Mouse (Mus musculus) adrenal gland, adult 2 months (tissue): Measurements from ENCODE around the gene Frzb. TPM values are rescaled to one million over a fixed set of nuclear protein-coding genes. Genes with fewer than 3 reads are reported as not detected.
"Not testable (repeated sequence)": the region's sequence is repeated elsewhere in the genome, so short reads cannot be mapped to it uniquely, and the experiment has no call there.

Experiments used
- DNase-seq: peaks from one replicate; pipeline ENCODE4 v3.0.0; 2021
- long read RNA-seq: library from polyadenylated mRNA; stranded (forward); transcript quantifications from one replicate; pipeline ENCODE4 v2.0.0, GENCODE M21; 2021
- polyA plus RNA-seq: library from polyadenylated mRNA; depleted of rRNA; stranded (reverse); fragments of >200 nt; gene quantifications from 2 replicates; pipeline ENCODE4 v1.2.3, GENCODE M21; 2012; rRNA removed
- total RNA-seq, 2 experiments: library from RNA; stranded (reverse); gene quantifications; 2 replicates each; pipeline ENCODE4 v1.2.3; 2021

Gene Frzb
- total RNA-seq, result 100 to 1,000 TPM in 1 of 2 experiments, 1 to 10 TPM in 1; 5.5 to 245 TPM
- 248 and 437 TPM in 2 replicates for polyA plus RNA-seq
- long read RNA-seq, transcript Frzb-201 (6 exons, 3,149 nt), result major isoform, 5 of 6 reads
- long read RNA-seq, partial matches to known transcripts, result 0 of 6 reads
- long read RNA-seq, other reads (novel, unspliced or antisense), result 1 of 6 reads

DNA sequence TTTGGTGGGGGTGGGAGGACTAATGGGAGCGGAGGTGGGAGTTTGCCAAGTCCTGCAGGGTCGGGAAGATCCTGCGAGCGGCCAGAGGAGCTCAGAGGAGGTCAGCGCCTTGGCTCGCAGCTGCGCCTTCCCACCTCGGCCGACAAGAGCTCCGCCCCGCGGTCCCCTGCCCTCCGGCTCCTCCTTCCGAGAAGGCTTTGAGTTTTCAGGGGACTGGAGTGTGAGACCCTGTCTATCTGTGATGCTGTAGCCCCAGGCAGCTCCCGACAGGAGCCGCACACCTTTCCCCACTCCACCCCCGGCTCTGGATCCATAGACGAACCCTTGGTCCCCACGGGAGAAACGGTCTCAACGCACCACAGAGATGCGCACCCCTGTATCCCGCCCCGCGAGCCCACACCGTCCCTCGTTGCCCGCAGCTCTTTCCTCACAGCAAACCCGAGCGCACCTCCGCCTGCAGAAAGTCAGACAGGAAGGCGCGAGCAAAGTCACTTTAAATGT is at the start of gene Frzb:
Gene Frzb, minus strand, starts transcription at position 335 of the 501 bp plus-strand sequence.
- DNase-seq, result peak; percentile 78

DNA sequence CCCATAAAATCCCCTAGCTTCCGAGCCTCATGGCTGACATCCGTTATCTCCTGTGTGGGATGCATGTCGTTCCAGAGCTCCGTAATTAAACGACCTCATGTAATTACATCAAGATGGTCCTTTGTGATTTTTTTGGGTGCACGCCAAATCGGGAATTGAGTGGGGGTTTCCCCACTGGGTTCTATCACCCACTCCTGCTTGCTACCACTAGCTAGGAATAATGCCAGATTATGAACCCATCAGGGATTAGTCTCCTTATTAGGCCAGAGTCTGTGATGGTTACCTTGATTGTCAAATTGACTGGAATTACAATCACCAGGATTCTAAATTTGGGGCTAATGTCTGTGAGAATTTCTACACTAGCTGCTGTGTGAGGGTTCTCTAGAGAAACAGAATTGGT is 47.9 kb upstream of the Frzb start:
- not testable (repeated sequence) for DNase-seq

DNA sequence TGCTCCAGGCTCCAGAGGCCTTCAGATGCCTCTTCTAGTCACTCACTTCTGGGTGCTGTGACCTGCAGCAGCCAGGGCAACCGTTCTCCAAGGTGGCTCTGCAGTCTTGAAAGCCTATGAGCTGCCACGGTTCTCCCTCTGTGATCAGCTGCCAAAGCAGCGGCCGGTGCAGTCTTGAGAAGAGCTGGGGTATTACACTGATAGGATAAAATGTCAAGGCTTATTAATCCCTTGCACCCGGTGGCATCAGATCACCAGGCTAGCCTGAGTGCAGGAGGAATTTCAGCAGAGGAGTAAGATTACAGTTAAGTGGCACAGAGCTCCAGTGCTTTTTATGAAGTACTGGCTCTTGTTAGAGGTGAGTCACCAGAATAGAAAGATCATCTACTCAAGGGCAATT is 39.4 kb upstream of the Frzb start:
- peak; percentile 88 for DNase-seq

DNA sequence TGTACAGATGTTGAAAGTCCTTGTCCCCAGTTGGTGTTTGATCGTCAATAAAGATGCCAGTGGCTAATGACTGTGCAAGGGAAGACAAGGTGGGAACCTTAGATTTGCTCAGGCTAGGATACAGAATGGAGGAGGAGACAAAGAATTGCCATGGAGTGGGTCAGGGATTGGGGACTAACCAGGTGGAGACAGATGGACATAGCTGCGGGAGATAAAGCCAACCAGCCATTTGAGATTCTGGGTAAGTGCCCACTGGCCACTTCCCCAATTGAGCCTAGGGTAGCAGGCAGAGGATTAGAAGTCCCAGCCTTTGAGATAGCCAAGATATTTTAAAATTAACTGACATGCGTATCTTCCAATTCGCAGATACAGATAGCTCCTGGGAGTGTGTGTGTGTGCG is 37.5 kb upstream of the Frzb start:
- DNase-seq, result no peak

DNA sequence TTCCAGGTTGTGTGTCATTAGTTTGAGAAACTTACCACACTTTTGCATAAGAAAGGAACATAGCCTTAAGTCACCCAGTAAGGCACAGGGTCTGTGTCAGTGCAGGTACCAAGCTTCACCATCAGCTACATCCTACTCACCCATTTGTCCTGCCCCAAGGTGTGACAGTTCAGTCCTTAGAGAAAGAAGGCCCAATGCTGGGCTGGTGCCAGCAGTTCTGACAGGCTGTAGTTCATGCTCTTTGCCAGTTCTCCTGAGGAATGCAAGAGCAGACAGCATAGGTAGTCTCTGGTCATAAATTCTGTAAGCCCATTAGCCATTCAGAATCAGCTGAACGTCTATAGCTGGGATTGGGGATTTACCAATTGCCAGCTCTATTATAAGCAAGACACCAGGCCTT is 28.4 kb upstream of the Frzb start:
- DNase-seq, result no peak

DNA sequence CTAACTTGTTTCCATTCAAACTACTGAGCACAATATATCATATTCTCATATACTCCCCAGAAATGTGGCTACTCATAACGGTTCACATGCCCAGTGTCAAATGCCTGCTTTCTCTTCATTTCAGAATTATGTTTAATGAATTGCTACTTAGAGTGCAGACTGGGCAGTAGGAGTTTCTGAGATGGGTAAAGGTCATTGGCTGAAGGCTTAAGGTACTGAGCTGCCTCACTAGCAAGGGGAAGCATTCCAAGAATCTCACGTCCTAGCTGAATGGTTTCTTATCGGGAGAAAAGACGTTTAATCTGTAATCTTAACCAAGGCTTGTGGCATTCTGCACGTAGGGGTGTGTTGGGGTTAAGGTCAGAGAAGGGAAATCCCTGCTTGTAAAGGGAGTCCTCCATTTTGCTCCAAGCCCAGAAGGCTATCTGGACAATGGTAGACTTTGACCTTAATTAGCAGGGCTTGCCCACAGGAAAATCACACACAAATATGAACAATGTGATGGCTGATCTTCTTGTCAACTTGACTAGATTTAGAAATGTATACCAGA is 26.9 kb upstream of the Frzb start:
- no peak for DNase-seq

DNA sequence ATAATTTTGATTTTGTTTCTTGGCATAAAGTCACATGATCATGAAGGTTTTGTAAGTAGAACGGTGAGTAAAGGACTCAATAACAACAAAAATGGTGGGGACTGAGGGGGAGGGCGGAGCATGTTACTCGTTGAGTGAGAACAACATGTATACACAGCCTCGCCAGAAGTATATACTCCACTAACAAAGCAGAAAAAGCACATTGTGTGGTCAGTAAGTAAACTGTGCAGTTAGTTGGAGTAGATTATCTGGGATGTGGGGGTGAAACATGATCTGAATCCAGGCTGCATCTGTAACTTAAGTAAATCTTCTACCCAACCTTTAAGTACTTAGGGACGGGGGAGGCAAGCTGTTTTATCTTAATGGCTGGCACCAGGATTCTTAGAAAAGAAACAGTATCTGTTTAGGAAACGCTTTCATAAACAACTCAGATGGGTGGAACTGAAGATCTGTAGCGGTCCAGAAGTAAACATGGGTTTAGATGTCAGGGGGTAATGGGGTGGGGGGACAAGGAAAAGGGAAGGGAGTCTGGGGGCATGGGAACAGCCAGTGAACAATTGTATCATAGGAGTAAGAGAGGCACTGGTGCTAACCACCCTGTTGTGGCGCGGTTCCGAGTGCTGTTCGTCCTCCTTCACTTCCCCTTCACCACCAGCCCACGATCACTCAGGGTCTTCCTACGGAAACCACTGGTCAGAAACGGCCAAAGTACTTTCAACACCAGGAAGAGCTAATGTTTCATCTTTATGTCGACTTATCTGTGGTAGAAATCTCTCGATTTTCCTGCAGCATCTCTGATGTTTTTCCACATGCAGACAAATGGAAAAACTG is 18.8 kb upstream of the Frzb start:
- DNase-seq, result no peak

DNA sequence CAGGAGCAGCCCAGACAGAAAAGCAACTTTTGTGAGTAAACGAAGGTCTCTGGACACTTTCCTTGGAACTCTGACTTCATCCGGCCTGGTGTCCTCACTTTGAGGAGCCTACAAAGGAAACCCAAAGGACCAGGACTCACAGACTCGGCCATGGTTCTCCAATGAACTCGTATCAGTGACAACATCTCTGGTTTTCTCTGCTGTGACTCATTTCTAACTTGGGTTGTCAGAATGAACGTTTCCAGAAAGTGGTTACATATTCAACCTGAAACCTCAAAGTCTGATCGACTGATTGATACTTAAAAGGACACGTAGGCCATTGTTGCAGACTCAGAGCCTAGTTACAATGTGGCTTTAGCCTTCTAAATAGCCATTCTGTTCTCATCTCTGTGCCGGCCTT is 14.4 kb upstream of the Frzb start:
- DNase-seq, result no peak

DNA sequence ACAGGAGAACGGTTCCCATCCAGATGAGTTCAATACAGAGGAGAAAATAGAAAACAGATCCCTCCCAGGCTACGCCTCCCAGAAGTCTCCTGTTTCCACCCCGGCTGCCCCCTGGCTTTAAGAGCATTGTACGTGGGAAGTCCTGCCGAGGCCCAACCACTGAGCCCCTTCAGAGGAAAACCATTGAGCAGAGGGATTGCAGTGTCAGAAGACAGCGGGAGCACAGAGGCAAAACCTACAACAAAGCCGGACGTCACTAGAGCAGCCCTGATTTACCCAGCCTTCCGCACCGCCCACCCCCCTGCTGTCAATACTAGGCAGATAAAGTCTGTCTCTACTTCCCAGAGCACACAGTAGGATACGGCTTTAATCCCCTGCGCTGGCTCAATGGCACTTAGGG is 806 bp upstream of the Frzb start:
- DNase-seq, result no peak

DNA sequence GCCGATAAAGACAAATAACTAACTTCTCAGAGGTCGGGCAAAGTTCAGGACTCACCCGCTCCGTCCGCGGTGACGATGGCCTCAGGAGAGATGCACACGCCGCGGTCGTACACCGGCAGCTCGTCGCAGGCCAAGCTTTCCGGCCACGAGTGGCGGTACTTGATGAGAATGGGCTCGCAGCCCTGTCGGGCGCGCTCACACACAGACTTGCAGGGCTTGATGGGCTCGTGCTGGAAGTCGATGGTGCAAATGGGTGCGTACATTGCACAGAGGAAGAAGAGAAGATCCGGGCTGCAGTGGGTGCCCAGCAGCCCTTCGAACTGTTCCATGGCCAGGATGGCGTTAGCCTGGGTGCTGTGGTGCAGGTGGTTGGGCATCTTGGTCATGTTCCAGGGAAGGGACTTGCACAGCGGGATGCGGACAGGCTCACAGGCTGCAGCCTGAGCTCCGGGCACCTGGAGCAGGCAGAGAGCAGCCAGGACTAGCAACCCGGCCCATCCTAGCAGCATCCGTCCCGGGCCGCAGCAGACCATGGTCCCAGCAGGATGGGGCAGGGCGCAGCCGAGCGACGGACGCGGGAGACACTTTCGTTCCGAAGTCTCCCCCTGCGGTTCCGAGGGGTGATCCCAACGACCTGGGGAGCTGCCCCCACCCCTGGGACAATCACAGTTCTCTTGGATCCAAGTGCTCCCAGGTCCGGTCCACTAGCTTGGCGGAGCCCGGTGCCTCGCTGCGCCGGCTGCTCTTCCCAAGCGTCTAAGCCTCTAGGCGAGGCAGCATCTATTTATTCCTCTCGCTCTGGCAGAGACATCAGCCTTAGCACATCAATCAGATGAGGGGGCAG is 895 bp downstream of the Frzb start:
- DNase-seq, result peak; percentile 65

DNA sequence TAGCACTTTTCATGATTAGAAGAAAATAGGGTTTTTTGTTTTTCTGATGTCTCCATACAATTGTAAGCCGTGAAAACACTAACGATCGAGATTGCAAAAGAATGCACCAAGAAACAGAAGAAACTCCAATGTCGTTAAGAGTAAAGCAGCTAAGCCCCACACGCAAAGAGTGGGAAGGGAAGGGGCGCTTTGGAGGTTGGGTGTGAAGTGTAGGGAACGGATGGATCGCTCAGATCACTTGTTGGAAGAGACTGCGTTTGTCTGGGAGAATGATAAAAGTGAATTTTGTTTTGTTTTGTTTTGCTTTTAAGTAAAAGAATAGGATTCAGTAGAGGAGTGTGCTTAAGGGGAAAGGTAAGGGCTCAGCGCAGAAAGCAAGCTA is 1.5 kb downstream of the Frzb start:
- no peak for DNase-seq

DNA sequence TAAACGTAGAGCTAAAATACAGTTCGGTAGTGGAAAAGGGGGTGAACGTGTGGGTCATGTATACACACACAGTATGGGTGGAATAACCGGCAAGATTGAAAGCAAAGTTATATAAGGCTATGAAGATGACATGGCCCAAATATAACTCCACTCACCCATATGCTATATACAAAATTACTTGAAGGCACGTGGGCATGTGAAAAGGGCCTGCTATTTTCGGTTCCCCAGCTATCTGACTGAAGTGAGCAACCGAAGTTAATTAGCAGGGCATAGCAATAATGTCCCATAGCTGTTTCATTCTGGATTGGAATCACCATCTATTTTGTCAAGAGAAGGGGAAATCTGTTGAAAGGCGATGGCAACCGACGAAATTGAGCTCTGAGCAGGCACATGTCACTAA is 1.9 kb downstream of the Frzb start:
- DNase-seq, result no peak

DNA sequence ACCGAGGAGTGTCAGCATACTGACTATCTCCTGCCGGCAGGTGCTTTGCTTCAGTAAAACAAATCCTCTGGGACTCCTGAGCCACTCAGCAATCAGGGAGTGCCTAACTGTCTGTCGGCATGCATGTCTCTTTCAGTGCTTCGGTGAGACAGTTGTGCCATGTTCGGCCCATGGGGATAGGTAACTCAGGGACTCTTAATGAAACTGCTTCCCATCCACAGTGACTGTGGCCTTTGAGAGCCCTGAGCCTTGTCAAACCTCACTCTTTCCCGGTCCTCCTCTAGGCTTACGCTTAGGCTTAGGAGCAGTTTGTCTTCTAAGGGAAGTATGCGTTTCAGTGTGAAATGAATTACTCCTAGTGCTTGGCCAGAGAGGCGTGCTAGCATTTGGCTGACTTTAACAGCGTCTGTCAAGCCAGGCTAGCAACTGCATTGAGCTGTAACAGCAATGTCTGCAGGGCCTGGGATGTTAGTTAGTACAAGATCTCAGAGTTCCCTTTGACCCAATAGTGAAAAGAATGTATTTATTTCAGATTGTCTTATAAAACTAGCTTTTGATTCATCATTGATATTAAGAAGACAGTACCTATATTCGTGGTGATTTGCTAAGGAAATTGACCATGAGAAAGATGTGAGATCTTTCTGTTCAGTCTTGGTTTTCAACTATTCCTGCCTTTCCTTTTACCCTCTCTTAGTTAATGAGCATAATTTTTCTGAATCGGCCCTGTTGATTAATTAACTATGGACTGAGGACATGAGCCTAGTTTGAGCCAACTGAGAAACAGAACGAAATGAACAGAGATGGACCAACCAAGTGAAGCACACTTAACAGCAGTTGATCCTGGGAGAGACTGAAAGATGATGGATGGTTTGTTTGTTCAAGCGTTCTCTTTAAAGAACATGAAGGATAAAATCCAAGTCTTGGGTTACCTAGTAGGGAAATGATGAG is 2.7 kb downstream of the Frzb start:
- no peak for DNase-seq

DNA sequence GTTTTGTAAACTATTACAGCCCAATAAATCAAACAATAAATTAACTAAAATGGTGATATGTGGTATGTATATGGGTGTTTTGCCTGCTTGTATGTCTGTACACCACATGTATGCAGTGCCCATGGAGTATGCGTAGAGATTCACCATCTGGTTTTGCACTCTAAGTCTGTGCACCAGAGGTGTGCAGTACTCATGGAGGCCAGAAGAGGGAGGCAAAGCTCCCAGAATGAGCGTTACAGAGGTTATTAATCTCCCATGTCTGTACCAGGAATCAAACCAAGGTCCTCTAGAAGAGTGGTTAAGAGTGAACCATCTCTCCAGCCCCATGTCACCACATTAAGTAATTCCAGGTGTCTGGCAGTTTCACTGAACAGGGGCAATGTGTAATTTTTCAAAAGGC is 3.5 kb downstream of the Frzb start:
- no peak for DNase-seq

DNA sequence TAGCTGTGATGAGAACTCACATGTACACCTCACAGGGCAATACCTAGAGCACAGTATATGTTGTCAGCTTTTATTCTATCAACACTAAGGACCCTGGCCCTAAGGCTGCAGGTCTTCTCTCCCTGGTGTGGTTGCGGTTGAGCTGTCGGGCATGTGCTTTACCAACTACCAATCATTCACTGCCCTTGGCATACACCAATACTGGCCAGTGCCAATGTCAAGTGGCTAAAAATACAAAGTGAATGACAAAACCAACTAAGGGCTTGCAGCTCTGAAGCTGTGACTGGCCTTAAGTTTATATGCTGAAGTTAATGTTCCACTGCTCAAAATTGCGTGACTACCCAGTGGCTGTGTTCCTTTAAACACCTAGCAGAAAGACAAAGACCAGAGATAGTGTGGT is 6.0 kb downstream of the Frzb start:
- DNase-seq, result peak; percentile 67

DNA sequence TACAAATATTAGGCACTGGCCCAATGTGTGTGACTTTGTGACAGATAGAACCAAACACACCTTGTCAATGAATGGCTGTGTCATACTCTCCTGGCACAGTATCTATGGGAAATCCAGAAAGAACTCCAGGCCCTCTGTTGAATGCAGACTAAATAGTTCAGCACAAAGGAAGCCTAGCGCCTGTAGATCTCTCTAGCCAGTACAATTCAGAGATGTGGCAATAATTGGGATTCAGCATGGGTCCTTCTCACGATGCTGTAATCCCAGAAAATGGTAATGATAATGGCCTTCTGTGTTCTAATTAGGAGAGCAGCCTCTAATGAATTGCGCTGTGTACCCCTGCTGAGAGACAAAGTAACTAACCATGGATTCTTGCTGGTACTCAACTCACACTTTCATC is 8.6 kb downstream of the Frzb start:
- DNase-seq, result no peak

DNA sequence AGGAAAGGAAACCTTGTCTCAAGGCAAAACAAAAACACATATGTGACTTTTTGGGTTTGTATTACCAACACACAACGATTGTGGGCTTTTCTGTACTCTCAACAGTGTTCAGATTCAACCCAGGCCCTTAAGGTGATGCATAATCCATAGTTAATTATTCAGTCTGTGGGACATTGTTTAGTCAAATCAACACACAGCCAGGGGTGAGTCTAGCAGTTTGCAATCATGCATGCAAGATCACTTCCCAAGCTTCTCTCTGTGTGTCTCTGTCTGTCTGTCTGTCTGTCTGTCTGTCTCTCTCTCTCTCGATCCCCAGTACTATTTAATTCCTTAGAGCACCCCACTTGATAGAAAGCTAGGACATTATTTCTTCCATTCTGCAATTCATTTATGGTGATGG is 10.0 kb downstream of the Frzb start:
- no peak for DNase-seq

DNA sequence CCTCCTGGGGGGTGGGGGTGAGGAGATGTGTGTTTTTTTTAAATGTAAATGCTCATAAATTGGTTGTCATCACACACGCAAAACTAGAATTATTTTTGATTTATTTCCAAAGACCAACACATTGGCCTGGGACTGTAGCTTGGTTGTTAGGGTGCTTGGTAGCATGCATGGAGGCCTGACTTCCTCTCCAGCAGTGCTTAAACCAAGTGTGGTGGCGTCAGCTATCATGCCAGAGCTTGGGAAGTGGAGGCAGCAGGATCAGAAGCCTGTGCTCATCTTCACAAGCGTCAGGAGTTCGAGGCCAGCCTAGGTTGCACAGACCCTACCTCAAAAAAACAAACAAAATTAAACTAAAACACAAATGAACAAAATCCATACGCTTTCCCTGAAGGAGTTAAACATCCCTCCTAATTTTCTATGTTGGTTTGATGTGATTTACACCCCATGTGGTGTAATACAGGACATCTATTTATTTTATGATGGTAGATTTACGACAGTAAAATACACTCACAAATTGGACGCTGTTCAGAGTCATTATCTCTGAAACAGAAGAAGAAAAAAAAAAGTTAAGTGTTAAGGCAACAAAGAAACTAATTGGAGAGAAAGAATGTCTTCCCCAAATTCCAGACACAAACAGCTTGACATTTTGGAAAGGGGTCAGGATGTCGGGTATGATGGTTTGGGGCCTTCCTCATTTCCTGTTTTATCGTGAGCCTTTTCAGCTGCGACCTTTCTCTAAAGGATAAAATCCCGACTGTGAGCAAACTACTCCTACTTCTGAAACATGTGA is 12.4 kb downstream of the Frzb start:
- no peak for DNase-seq

DNA sequence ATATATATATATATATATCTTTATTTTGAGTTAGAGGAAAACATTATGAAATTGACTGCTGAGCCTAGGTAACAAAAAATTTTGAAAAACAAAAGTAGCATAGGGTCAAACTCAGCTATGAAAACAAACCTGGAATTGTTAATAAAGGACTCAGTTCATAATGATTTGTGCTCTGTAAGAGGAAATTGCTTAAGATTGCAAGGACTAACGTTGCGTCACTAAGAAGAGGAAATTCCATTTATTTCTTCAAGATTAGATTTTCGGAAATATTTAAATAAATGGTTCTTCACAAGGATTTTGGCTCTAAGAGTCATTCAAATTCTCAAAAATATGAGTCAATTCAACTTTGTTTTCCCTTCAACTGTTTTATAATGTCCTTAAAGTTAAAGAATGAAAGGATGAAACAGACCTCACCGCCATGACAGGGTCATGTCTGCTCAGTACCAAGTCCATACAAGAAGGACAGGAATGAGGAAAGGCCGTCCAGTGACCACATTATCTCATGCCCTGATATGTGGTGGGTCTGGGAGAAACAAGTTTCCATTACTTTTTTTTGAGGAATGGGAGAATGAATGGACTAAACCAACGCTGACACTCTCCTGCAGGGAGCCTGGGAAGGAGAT is 14.1 kb downstream of the Frzb start:
- no peak for DNase-seq
